In genomic region chr10:91126618-91127355, GRCm38 (mm10) we compare ENCODE assay signal across 17 mouse cellular contexts. TPM values are rescaled to one million over a fixed set of nuclear protein-coding genes. Genes with fewer than 3 reads are reported as not detected.
DNase-seq lines count a peak whose midpoint lies in the region; TF ChIP-seq lines count a peak whose summit lies in the region.
"Had no signal": no experiment of that assay in that cellular context is flagged by ENCODE, and none has a peak within 500 bp of the region (broad histone marks: within the 10 kb centered on the region; RNA-seq: fewer than 3 reads in every experiment).

No protein-coding gene starts in this region.

- no peak for TF ChIP-seq CTCF in gastrocnemius, adult 2 months (IDR thresholded peaks at IDR 0.05)

- intact Hi-C loops in gastrocnemius, adult 2 months (cut with DNase I) = no loop called here

- H3K4me3 ChIP-seq in gastrocnemius, adult 2 months = no peak overlapping the region
- H3K4me3 ChIP-seq: embryonic facial prominence, embryonic 13.5 days; forebrain, embryonic 10.5 days; limb, embryonic 10.5 days; myocyte had no signal

- peak overlapping the region; percentile 38; the same call in 1 of the 2 replicates for H3K27ac ChIP-seq in gastrocnemius, adult 2 months
- H3K27ac ChIP-seq: embryonic facial prominence, embryonic 13.5 days; forebrain, embryonic 10.5 days; limb, embryonic 10.5 days had no signal

- DNase-seq in gastrocnemius, adult 2 months = no peak
- no peak for DNase-seq in gastrocnemius, adult 8-10 months (ENCODE audit: low spot score in 2 of 2)
- peak; percentile 7 for DNase-seq in ovary, adult 18-20 months (ENCODE audit: low spot score)
- no peak for DNase-seq in ovary, postnatal 36 days (ENCODE audit: low spot score)
- peak; percentile 54 for DNase-seq in kidney, adult 9 months
- no peak for DNase-seq in natural killer cell, adult 2 months (ENCODE audit: low spot score in 2 of 2)
- DNase-seq in yolk sac, embryonic 10.5 days (ENCODE audit: low spot score) = no peak
- DNase-seq in layer of hippocampus, adult 9-10 months (ENCODE audit: low spot score) = no peak
- DNase-seq: cerebellum, adult 11 months; liver, postnatal 0 days; lung, postnatal 36 days; right cerebral cortex, postnatal 25 days; thymus, adult 18-20 months had no signal

RNA-seq across cellular contexts. Expression of gene Slc25a3, which starts 2.9 kb away (rescaled TPM):
- 1,000 to 10,000 TPM; 1,080 to 1,363 TPM for total RNA-seq in gastrocnemius, adult 2 months (2021)
- total RNA-seq in gastrocnemius, adult 8-10 months (2022) = 1,000 to 10,000 TPM; 1,088 to 1,186 (median 1,135) TPM

RNA-seq across cellular contexts. Expression of gene Ikbip, which starts 44.0 kb away (rescaled TPM):
- 10 to 100 TPM in 1 of 2 experiments, 1 to 10 TPM in 1; 9.6 to 12.9 TPM for total RNA-seq in gastrocnemius, adult 2 months (2021)
- 10 to 100 TPM in 2 of 4 experiments, 1 to 10 TPM in 2; 9.1 to 11.1 (median 10.4) TPM for total RNA-seq in gastrocnemius, adult 8-10 months (2022)

RNA-seq across cellular contexts. Expression of gene Apaf1, which starts 44.2 kb away (rescaled TPM):
- total RNA-seq in gastrocnemius, adult 2 months (2021) = 1 to 10 TPM; 1.5 to 2.3 TPM
- total RNA-seq in gastrocnemius, adult 8-10 months (2022) = 1 to 10 TPM in 3 of 4 experiments, under 1 TPM in 1; 0.87 to 2.0 (median 1.7) TPM

RNA-seq across cellular contexts. Expression of gene Tmpo, which starts 54.3 kb away (rescaled TPM):
- 10 to 100 TPM; 62.2 to 83.0 TPM for total RNA-seq in gastrocnemius, adult 2 months (2021)
- total RNA-seq in gastrocnemius, adult 8-10 months (2022) = 10 to 100 TPM; 47.8 to 71.6 (median 53.8) TPM

Comparison
In these comparisons a context has a peak if more than half of its experiments do, and no peak if none do; other contexts are left out.
1. DNase-seq: peak in ovary, adult 18-20 months (single experiment) and kidney, adult 9 months (single experiment); none in gastrocnemius, adult 2 months (single experiment), gastrocnemius, adult 8-10 months (0 of 2), ovary, postnatal 36 days (single experiment), natural killer cell, adult 2 months (0 of 2), yolk sac, embryonic 10.5 days (single experiment) and layer of hippocampus, adult 9-10 months (single experiment).